Mouse (Mus musculus) kidney, embryonic 14.5 days (tissue): Measurements from ENCODE around the gene Ckmt2. TPM values are rescaled to one million over a fixed set of nuclear protein-coding genes. Genes with fewer than 3 reads are reported as not detected.

Experiments
- ATAC-seq: fragments of 200-750 bp; cut with Nextera tagmentation; 2 replicates; pipeline ENCODE4 v1.8.0; 2017; ENCODE audit warnings: moderate number of reproducible peaks, mild to moderate bottlenecking, moderate TSS enrichment, moderate library complexity; ENCODE audit not compliant: low FRiP score, low TSS enrichment
- H3K27ac ChIP-seq: fragments of 300-500 bp; sonication (generic); 2 replicates; pipeline ENCODE4 v1.5.1; 2014; ENCODE audit warnings: low read depth, mild to moderate bottlenecking, low read length, moderate library complexity, mixed read lengths
- H3K27me3 ChIP-seq: fragments of 300-500 bp; sonication (generic); 2 replicates; pipeline ENCODE4 v1.6.1; 2014; ENCODE audit warnings: mild to moderate bottlenecking, low read length; ENCODE audit not compliant: control insufficient read depth, insufficient read depth
- H3K36me3 ChIP-seq: fragments of 300-500 bp; sonication (generic); 2 replicates; pipeline ENCODE4 v1.6.1; 2014; ENCODE audit warnings: low read length, mixed read lengths; ENCODE audit not compliant: control insufficient read depth, insufficient read depth
- H3K4me1 ChIP-seq: fragments of 300-500 bp; sonication (generic); 2 replicates; pipeline ENCODE4 v1.6.1; 2014; ENCODE audit warnings: low read length, mixed read lengths; ENCODE audit not compliant: control insufficient read depth, insufficient read depth
- H3K4me2 ChIP-seq: fragments of 300-500 bp; sonication (generic); replicated peaks from 2 replicates; pipeline ENCODE4 v1.6.1; 2014; ENCODE audit warnings: low read depth, mild to moderate bottlenecking, low read length
- H3K4me3 ChIP-seq: fragments of 300-500 bp; sonication (generic); 2 replicates; pipeline ENCODE4 v1.5.1; 2014; ENCODE audit warnings: mild to moderate bottlenecking, low read length
- H3K9ac ChIP-seq: fragments of 300-500 bp; sonication (generic); 2 replicates; pipeline ENCODE4 v1.6.1; 2014; ENCODE audit warnings: low read depth, mild to moderate bottlenecking, low read length, moderate library complexity
- H3K9me3 ChIP-seq: fragments of 300-500 bp; sonication (generic); 2 replicates; pipeline ENCODE4 v1.6.1; 2016; ENCODE audit warnings: low read length; ENCODE audit not compliant: control insufficient read depth
- WGBS: fragments of 180-500 bp; shearing (Covaris S2); extraction: QIAGEN DNeasy Blood & Tissue Kit; methylation state at CpG from one replicate; pipeline ENCODE4 v1.1.7; 2014; 5-methylcytosine and 5-hydroxymethylcytosine counted together
- polyA plus RNA-seq: library from polyadenylated mRNA; unstranded; fragments of >200 nt; fragmentation: Nextera tagmentation; extraction: Ambion mirVana; gene quantifications from 2 replicates; pipeline ENCODE4 v1.2.1, GENCODE M21; 2014

Ckmt2 gene
- polyA plus RNA-seq, 1 experiment from 2014 or later, result not detected

DNA sequence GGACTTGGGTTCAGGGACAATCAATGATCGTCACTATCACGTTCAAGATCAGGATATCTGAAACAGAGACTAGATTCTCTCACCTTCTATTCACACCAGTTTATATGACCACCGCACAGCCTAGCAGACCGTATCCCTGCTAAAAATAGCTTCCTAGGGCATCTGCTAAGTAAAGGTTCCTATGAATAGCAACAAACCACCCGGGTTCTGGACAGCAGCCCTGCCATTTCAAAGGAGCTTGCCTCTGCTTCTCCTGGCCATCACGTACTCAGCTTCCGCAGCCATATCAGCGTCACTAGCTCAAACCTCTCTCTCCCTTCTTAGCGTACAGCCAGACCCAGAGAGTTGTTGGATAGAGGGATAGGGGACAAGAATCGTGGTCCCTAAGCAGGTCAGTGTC is 665 bp upstream of the Ckmt2 start:
- no peaks in the 10 kb centered on the region for H3K27me3 ChIP-seq
- no peaks in the 10 kb centered on the region for H3K4me1 ChIP-seq
- no peak overlapping the region for H3K9ac ChIP-seq
- H3K27ac ChIP-seq, result no peak overlapping the region
- no peak overlapping the region for H3K4me3 ChIP-seq
- no peaks in the 10 kb centered on the region for H3K36me3 ChIP-seq
- no peaks in the 10 kb centered on the region for H3K9me3 ChIP-seq
- no peak for ATAC-seq
- no peak overlapping the region for H3K4me2 ChIP-seq
- WGBS, result 80% methylated on average over 10 of the region's 10 CpGs

DNA sequence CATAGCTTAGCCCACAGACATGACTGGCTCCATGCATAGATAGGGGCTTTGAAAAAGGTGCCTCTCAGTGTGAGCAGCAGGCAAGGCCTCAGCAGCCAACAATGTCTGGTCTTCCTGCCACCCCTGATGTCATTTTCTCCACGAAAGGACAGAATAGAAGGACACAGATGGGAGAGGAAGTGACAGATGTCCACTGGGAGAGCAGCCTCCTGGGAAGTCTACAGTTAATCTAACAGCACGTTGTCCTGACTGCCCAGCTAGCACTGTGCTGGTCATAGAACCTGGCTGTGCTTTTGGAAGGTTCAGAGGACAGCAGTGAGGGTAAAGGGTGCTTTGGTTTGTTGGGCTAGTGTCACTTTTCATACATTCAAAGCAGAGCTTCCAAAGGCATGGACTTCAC is 1.1 kb downstream of the Ckmt2 start:
- H3K27me3 ChIP-seq, result no peaks in the 10 kb centered on the region
- H3K27ac ChIP-seq, result no peak overlapping the region
- H3K9ac ChIP-seq, result no peak overlapping the region
- 47% methylated on average over 2 of the region's 2 CpGs for WGBS
- no peak for ATAC-seq
- no peak overlapping the region for H3K4me2 ChIP-seq
- H3K36me3 ChIP-seq, result no peaks in the 10 kb centered on the region
- H3K4me1 ChIP-seq, result no peaks in the 10 kb centered on the region
- H3K4me3 ChIP-seq, result no peak overlapping the region
- no peaks in the 10 kb centered on the region for H3K9me3 ChIP-seq

DNA sequence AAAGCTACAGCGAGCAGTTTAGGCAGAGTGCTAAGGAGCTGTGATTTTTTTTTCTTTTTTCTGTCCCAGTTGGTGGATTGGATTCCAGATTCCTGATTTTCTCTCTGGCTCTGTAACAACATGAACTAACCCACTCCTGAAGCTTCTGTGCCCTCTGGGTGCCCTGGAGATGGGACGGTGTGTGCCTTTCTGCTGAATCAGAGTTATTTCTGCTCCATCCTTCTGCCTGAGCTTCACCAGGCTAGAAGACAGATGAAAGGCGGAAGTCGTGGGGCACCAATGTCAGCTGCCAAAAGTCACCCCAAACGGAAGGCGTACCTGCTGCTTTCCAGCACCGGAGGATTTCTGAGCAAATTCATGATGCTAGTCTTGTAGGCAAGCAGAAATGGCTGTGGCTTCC is 2.1 kb downstream of the Ckmt2 start:
- no peak for ATAC-seq
- 79% methylated on average over 7 of the region's 7 CpGs for WGBS
- no peak overlapping the region for H3K4me3 ChIP-seq
- no peaks in the 10 kb centered on the region; the same call in 1 of the 2 replicates for H3K27me3 ChIP-seq
- H3K4me1 ChIP-seq, result no peaks in the 10 kb centered on the region
- no peaks in the 10 kb centered on the region for H3K36me3 ChIP-seq
- H3K4me2 ChIP-seq, result no peak overlapping the region
- H3K9me3 ChIP-seq, result no peaks in the 10 kb centered on the region
- H3K9ac ChIP-seq, result no peak overlapping the region
- H3K27ac ChIP-seq, result no peak overlapping the region

DNA sequence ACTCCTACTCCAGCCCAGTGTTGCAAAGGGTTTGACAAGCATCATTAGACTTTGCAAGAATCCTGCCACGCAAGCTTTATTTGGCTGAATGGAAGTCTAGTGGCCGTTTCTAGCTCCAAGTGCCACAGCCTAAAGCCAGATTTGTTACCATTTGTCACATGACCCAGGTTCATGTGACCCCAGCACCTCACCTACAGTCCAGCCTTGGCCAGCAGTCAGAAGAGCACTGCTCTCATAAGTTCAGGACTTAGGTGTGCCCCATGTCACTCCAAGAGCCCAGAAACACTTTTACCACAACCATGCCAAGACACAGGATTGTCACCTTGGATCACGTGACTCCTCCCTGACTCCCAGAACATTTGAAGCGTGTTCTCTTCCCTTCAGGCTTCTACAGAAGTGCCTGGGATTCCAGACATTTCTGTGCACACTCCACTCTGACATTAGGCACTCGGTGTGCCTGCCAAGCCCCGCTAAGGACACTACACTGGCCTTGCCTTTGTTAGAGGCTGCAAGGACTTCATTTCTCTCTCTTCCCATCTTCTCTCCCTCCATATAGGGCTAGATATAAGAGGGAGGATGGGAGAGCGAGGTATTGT is 2.9 kb downstream of the Ckmt2 start:
- no peak for ATAC-seq
- no peaks in the 10 kb centered on the region for H3K4me1 ChIP-seq
- H3K9me3 ChIP-seq, result no peaks in the 10 kb centered on the region
- H3K36me3 ChIP-seq, result no peaks in the 10 kb centered on the region
- no peak overlapping the region for H3K4me2 ChIP-seq
- H3K27ac ChIP-seq, result no peak overlapping the region
- no peak overlapping the region for H3K4me3 ChIP-seq
- 70% methylated on average over 7 of the region's 7 CpGs for WGBS
- no peaks in the 10 kb centered on the region; the same call in 1 of the 2 replicates for H3K27me3 ChIP-seq
- H3K9ac ChIP-seq, result no peak overlapping the region

DNA sequence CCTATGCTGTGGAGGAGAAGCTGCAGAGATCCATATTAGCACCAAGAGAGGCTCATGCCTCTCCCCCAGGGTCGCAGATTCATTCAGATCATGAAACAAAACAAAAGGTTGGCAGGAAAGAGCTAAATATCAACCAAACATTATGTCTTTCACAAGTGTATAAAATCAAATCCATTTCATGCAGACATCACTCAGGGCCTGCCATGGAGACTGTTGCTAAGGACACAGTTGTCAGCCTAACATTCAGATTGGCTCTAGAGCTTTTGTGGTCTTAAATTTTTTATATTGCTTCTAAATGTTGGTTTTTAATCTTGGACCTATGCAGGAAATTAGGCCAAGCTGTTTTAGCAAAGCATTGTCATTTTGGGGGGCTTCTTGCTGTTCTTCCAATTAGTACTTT is 8.1 kb downstream of the Ckmt2 start:
- no peak for ATAC-seq
- Histone ChIP-seq H3K4me3 (no peak overlapping the region), H3K36me3 (no peaks in the 10 kb centered on the region), H3K4me1 (no peaks in the 10 kb centered on the region), H3K9ac (no peak overlapping the region), H3K27me3 (no peaks in the 10 kb centered on the region; the same call in 1 of the 2 replicates), H3K4me2 (no peak overlapping the region), H3K9me3 (no peaks in the 10 kb centered on the region), H3K27ac (no peak overlapping the region)
- 80% methylated on average over 1 of the region's 1 CpGs for WGBS

DNA sequence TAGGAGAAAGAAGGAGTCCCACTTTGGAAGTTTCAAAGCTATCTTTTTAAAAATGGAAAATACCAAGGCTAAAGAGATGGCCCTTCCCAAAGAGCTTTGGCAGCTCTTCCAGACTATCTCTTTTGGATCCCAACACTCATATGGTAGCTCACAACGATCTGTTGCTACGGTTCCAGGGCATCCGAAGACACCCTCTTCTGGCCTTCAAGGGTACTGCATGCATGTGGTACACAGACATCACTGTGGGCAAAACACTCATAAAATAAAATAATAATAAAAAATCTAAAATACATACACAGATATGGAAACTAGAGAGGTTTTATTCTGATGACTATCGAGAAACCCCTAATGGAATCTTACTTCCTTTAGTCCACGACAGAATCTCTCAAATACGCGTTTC is 17.9 kb downstream of the Ckmt2 start:
- no peak for ATAC-seq
- H3K4me1 ChIP-seq, result no peaks in the 10 kb centered on the region
- H3K27me3 ChIP-seq, result no peaks in the 10 kb centered on the region
- H3K9ac ChIP-seq, result no peak overlapping the region
- no peaks in the 10 kb centered on the region for H3K36me3 ChIP-seq
- 80% methylated on average over 7 of the region's 7 CpGs for WGBS
- no peak overlapping the region for H3K4me2 ChIP-seq
- no peaks in the 10 kb centered on the region for H3K9me3 ChIP-seq
- no peak overlapping the region for H3K27ac ChIP-seq
- no peak overlapping the region for H3K4me3 ChIP-seq

DNA sequence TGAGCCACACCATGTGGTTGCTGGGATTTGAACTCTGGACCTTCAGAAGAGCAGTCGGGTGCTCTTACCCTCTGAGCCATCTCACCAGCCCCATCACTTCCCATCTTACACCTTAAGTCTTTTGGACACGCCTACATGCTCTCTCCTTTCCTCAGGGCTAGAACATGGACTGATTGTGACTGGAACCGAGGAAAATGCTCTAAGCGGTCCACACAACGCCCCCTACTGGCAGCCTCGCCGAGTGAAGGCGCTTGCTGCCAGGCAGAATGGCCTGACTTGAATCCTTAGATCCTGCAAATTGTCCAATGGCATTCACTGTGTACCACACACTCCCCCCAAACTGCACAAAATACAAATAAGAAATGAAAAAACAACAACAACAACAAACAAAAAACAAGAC is 19.3 kb downstream of the Ckmt2 start:
- Histone ChIP-seq H3K4me2 (no peak overlapping the region), H3K4me1 (no peaks in the 10 kb centered on the region), H3K9ac (no peak overlapping the region), H3K27ac (no peak overlapping the region), H3K4me3 (no peak overlapping the region), H3K27me3 (no peaks in the 10 kb centered on the region), H3K36me3 (no peaks in the 10 kb centered on the region), H3K9me3 (no peaks in the 10 kb centered on the region)
- WGBS, result 72% methylated on average over 8 of the region's 8 CpGs
- no peak for ATAC-seq

DNA sequence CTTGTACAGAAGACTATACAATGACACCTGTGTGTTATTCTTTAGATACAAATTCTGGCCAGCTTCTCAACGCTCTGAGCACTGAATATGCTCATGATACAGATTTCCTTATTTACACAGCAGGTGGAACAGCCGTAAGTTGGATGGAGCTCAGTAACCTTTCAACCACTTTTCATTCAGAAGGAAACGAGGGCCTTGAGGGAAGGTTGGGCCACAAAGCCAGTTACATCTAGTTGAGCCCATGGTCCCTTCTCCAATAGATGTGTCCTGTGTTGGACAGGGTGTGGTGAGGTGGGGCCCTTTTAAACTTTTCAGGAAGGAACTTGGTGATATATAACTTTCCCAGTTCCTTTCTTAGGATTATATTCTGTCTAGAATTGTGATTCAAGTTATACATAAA is 22.3 kb downstream of the Ckmt2 start:
- Histone ChIP-seq H3K27ac (no peak overlapping the region), H3K4me1 (no peaks in the 10 kb centered on the region), H3K27me3 (no peaks in the 10 kb centered on the region), H3K9me3 (no peaks in the 10 kb centered on the region), H3K4me2 (no peak overlapping the region), H3K4me3 (no peak overlapping the region), H3K36me3 (no peaks in the 10 kb centered on the region), H3K9ac (no peak overlapping the region)
- WGBS, result 82% methylated on average over 3 of the region's 3 CpGs
- no peak for ATAC-seq

DNA sequence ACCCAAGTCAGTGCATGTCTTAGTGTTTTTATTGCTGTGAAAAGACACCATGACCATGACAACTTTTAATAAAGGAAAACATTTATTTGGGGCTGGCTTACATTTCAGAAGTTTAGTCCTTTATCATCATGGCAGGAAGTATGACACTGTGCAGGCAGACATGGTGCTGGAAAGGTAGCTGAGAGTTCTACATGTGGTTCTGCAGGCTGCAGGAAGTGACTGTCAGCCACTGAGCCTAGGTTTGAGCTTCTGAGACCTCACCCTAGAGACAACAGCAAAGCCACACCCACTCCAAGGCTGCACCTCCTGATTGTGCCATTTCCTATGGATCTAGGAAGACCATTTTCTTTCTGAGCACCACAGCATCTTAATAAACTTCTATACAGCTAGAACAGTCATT is 48.8 kb downstream of the Ckmt2 start:
- Histone ChIP-seq H3K9me3 (no peaks in the 10 kb centered on the region), H3K9ac (no peak overlapping the region), H3K4me1 (no peaks in the 10 kb centered on the region), H3K4me3 (no peak overlapping the region), H3K36me3 (no peaks in the 10 kb centered on the region), H3K27me3 (no peaks in the 10 kb centered on the region), H3K27ac (no peak overlapping the region), H3K4me2 (no peak overlapping the region)
- no peak for ATAC-seq
